Mouse (Mus musculus) lung, embryonic 14.5 days (tissue): Measurements from ENCODE around the gene Neurod4. TPM values are rescaled to one million over a fixed set of nuclear protein-coding genes. Genes with fewer than 3 reads are reported as not detected.

Experiments
- ATAC-seq: fragments of 200-750 bp; cut with Nextera tagmentation; 2 replicates; pipeline ENCODE4 v1.8.0; 2017; ENCODE audit warnings: mild to moderate bottlenecking, moderate TSS enrichment, moderate library complexity; ENCODE audit not compliant: insufficient read depth
- DNase-seq: peaks from one replicate; pipeline ENCODE4 v3.0.0-alpha.2; 2015
- H3K27ac ChIP-seq: fragments of 300-500 bp; sonication (generic); 2 replicates; pipeline ENCODE4 v1.5.1; 2014; ENCODE audit warnings: low read depth, mild to moderate bottlenecking, moderate library complexity
- H3K27me3 ChIP-seq: fragments of 300-500 bp; sonication (generic); 2 replicates; pipeline ENCODE4 v1.6.1; 2014; ENCODE audit warnings: low read length, control low read depth; ENCODE audit not compliant: insufficient read depth
- H3K36me3 ChIP-seq: fragments of 300-500 bp; sonication (generic); 2 replicates; pipeline ENCODE4 v1.6.1; 2014; ENCODE audit warnings: control low read depth; ENCODE audit not compliant: insufficient read depth
- H3K4me1 ChIP-seq: fragments of 300-500 bp; sonication (generic); 2 replicates; pipeline ENCODE4 v1.6.1; 2014; ENCODE audit warnings: antibody characterized with exemption, control low read depth; ENCODE audit not compliant: insufficient read depth
- H3K4me2 ChIP-seq: fragments of 300-500 bp; sonication (generic); 2 replicates; pipeline ENCODE4 v1.6.1; 2014; ENCODE audit warnings: mild to moderate bottlenecking
- H3K4me3 ChIP-seq: fragments of 300-500 bp; sonication (generic); 2 replicates; pipeline ENCODE4 v1.5.1; 2014; ENCODE audit warnings: low read depth, low read length
- H3K9ac ChIP-seq: fragments of 300-500 bp; sonication (generic); 2 replicates; pipeline ENCODE4 v1.6.1; 2014
- H3K9me3 ChIP-seq: fragments of 300-500 bp; sonication (generic); 2 replicates; pipeline ENCODE4 v1.6.1; 2016; ENCODE audit warnings: low read depth, low read length, control low read depth
- CTCF ChIP-seq: IDR thresholded peaks from 2 replicates; pipeline ENCODE4 v1.5.1; 2016; ENCODE audit warnings: antibody characterized with exemption, low read depth
- WGBS: fragments of 180-500 bp; shearing (Covaris S2); extraction: QIAGEN DNeasy Blood & Tissue Kit; methylation state at CpG from one replicate; pipeline ENCODE4 v1.1.7; 2014; 5-methylcytosine and 5-hydroxymethylcytosine counted together
- polyA plus RNA-seq: library from polyadenylated mRNA; unstranded; fragments of >200 nt; fragmentation: Nextera tagmentation; extraction: Ambion mirVana; gene quantifications from 2 replicates; pipeline ENCODE4 v1.2.1, GENCODE M21; 2014

Neurod4 gene
- polyA plus RNA-seq, 1 experiment from 2014 or later = not detected

- DNase-seq (no peak), ATAC-seq (no peak)
- TF ChIP-seq CTCF = no peak
- H3K36me3 ChIP-seq = no peaks in the 10 kb centered on the region
- no peak overlapping the region for H3K4me3 ChIP-seq
- no peaks in the 10 kb centered on the region for H3K4me1 ChIP-seq
- no peaks in the 10 kb centered on the region for H3K27me3 ChIP-seq
- no peak overlapping the region for H3K4me2 ChIP-seq
- H3K9me3 ChIP-seq = no peaks in the 10 kb centered on the region
- H3K9ac ChIP-seq = no peak overlapping the region
- 63% methylated on average over 1 of the region's 1 CpGs for WGBS
- H3K27ac ChIP-seq = no peak overlapping the region
Measured at GRCm38 (mm10) chr10:130287201-130287600, 7.2 kb upstream of the Neurod4 start.

- no peak for TF ChIP-seq CTCF
- H3K4me3 ChIP-seq = no peak overlapping the region
- WGBS = 12% methylated on average over 1 of the region's 1 CpGs
- DNase-seq = no peak
- no peaks in the 10 kb centered on the region for H3K36me3 ChIP-seq
- no peak overlapping the region for H3K27ac ChIP-seq
- H3K4me2 ChIP-seq = no peak overlapping the region
- H3K27me3 ChIP-seq = no peaks in the 10 kb centered on the region
- H3K9ac ChIP-seq = no peak overlapping the region
- H3K4me1 ChIP-seq = no peaks in the 10 kb centered on the region
- no peaks in the 10 kb centered on the region for H3K9me3 ChIP-seq
- ATAC-seq = no peak
Measured at GRCm38 (mm10) chr10:130281982-130282449, 2.0 kb upstream of the Neurod4 start.

- Histone ChIP-seq H3K27ac (no peak overlapping the region), H3K4me1 (no peaks in the 10 kb centered on the region), H3K9ac (no peak overlapping the region), H3K4me3 (no peak overlapping the region), H3K9me3 (no peaks in the 10 kb centered on the region), H3K27me3 (no peaks in the 10 kb centered on the region), H3K4me2 (no peak overlapping the region), H3K36me3 (no peaks in the 10 kb centered on the region)
- no peak for ATAC-seq
- WGBS = 72% methylated on average over 2 of the region's 2 CpGs
- no peak for TF ChIP-seq CTCF
- no peak for DNase-seq
Measured at GRCm38 (mm10) chr10:130276496-130276895, 3.5 kb downstream of the Neurod4 start.

- 64% methylated on average over 2 of the region's 2 CpGs for WGBS
- H3K9ac ChIP-seq = no peak overlapping the region
- no peak for ATAC-seq
- no peaks in the 10 kb centered on the region for H3K36me3 ChIP-seq
- H3K4me2 ChIP-seq = no peak overlapping the region
- no peaks in the 10 kb centered on the region for H3K27me3 ChIP-seq
- no peaks in the 10 kb centered on the region for H3K9me3 ChIP-seq
- no peaks in the 10 kb centered on the region for H3K4me1 ChIP-seq
- H3K4me3 ChIP-seq = no peak overlapping the region
- DNase-seq = no peak
- TF ChIP-seq CTCF = no peak
- H3K27ac ChIP-seq = no peak overlapping the region
Measured at GRCm38 (mm10) chr10:130275759-130276158, 4.3 kb downstream of the Neurod4 start.

GRCm38 (mm10) chr10:130263203-130263602 lies 16.8 kb downstream of the Neurod4 start:
- no peak overlapping the region for H3K27ac ChIP-seq
- no peak for ATAC-seq
- no peak overlapping the region for H3K9ac ChIP-seq
- TF ChIP-seq CTCF = no peak
- H3K9me3 ChIP-seq = no peaks in the 10 kb centered on the region
- H3K27me3 ChIP-seq = no peaks in the 10 kb centered on the region
- no peak overlapping the region for H3K4me3 ChIP-seq
- no peak overlapping the region for H3K4me2 ChIP-seq
- H3K36me3 ChIP-seq = no peaks in the 10 kb centered on the region
- WGBS = 61% methylated on average over 4 of the region's 4 CpGs
- DNase-seq = no peak
- H3K4me1 ChIP-seq = no peaks in the 10 kb centered on the region

GRCm38 (mm10) chr10:130259483-130259882 lies 20.6 kb downstream of the Neurod4 start:
- H3K36me3 ChIP-seq = no peaks in the 10 kb centered on the region
- no peaks in the 10 kb centered on the region for H3K4me1 ChIP-seq
- no peak overlapping the region for H3K27ac ChIP-seq
- H3K9me3 ChIP-seq = no peaks in the 10 kb centered on the region
- ATAC-seq (no peak), DNase-seq (no peak)
- H3K4me3 ChIP-seq = no peak overlapping the region
- no peak for TF ChIP-seq CTCF
- no peak overlapping the region for H3K4me2 ChIP-seq
- WGBS = 58% methylated on average over 1 of the region's 1 CpGs
- no peaks in the 10 kb centered on the region for H3K27me3 ChIP-seq
- H3K9ac ChIP-seq = no peak overlapping the region

GRCm38 (mm10) chr10:130244271-130244670 lies 35.8 kb downstream of the Neurod4 start:
- Histone ChIP-seq H3K36me3 (no peaks in the 10 kb centered on the region), H3K4me3 (no peak overlapping the region), H3K4me1 (no peaks in the 10 kb centered on the region), H3K27me3 (no peaks in the 10 kb centered on the region), H3K9me3 (no peaks in the 10 kb centered on the region), H3K27ac (no peak overlapping the region), H3K4me2 (no peak overlapping the region), H3K9ac (no peak overlapping the region)
- WGBS = 2% methylated on average over 2 of the region's 2 CpGs
- no peak for TF ChIP-seq CTCF
- no peak for DNase-seq
- ATAC-seq = no peak
